Mouse (Mus musculus) MN1 (cell line): ENCODE data around the gene Obp2a.
"Not testable (repeated sequence)": the region's sequence is repeated elsewhere in the genome, so short reads cannot be mapped to it uniquely, and the experiment has no call there.

Source experiments
- DNase-seq: peaks from one replicate; pipeline ENCODE4 v3.0.0-alpha.2; 2016; ENCODE audit warnings: low spot score

Gene Obp2a

DNA sequence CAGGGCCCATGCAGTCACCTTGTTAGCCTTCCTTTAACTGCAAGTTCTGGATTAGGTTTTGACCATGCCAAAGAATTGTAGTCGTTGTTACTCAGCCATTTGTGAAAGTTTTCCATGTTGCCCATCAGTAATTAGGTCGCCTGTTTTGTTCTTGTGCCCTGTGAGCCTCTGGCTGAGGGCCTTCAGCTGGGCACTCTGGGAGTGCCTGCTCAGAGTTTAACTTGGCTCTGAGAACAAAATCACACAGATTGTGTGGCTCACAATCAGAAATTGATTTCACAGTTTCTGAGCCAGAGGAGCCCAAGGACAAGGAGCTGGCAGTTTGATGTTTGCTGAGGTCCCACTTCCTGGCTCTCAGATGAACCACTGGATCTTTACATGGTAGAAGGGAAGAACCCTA, 9.9 kb downstream of the Obp2a start:
- not testable (repeated sequence) for DNase-seq

DNA sequence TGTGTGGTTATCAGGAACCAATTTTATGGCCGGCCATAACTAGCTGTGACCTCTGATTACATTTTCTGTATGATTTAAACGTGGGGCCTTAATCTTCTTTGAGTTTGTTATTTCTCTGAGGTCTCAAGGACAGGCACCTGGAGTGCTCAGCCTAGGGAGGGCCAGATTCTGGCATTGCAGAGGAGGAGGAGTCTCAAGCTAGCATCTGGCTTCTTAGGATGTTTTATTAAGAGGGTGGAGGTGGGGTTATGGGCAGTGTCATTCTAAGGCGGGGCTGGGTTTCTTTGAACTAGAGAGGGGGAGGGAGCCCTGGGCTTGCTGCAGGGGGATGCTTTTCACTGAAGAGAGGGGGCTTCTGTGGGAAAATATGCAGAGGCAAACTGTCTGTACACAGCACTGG, 11.8 kb downstream of the Obp2a start:
- not testable (repeated sequence) for DNase-seq

DNA sequence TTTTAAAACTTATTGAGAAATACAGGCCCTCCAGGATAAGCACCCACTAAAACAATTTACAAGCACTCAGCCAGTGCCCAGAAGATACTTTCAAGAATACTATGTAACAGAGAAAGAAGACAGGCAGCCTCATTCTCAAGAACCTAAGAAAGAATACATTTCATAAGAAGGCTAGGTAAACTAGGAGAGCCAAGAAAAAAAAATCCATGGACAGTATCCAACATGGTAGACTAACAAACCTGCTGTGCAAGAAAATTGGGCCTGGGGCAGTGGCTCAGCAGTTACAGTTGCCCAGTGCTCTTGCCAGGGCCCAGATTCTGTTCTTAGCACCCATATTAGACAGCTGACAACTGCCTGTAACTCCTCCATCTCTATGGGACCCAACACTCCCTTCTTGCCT, 17.4 kb downstream of the Obp2a start:
- no peak for DNase-seq

DNA sequence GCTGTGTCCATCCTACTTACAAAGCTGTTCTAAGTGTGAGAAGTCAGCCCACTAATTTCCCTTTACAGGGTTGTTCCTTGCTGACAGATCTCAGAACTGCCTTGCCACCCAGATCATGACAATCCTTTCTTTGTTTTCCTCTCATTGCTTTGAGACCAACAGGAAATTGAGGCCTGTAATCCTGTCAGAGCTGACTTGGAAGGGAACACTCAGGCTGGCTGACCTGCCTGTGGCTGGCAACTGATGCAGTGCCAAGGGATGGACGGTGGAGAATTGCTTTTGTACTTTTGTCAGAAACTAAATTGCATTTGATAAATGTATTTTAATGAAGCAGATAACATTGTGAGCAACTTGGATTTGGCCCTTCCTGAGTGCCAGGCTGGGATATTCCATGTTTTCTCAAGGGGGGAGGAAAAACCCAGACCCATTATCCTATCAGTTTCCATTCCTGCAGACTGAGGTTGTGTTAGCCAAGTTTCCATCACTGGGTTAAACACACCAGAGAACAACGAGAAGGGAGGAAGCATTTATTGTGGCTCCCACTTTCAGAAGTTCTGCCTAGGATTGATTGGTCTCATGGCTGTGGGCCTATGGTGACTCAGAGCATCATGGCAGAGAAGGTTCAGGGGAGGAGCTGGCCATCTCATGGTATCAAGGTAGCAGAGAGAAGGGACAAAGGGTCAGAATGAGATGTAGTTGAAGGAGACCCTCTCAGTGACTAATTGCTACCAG, 33.5 kb downstream of the Obp2a start:
- DNase-seq, result no peak

DNA sequence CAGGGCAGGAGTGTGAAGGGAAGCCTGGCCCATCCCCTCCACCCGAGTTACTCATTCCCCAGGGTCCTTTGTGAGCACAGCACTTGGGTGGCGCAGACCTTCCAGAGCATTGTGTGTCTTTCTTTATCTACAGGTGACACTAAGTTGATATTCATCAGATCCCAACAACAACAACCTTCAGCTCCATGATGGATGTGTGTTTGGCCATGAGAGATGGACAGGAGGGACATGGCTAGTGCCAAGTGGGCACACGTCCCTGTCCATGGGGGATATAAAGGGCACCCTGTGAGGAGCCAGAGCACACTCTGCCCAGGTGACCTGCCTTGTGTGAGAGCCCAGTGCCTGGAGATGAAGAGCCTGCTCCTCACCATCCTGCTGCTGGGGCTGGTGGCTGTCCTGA, 36.9 kb downstream of the Obp2a start, which contains the start of gene Obp2b:
Gene Obp2b, plus strand, starts transcription at position 301 of the 400 bp plus-strand sequence.
- not testable (repeated sequence) for DNase-seq

DNA sequence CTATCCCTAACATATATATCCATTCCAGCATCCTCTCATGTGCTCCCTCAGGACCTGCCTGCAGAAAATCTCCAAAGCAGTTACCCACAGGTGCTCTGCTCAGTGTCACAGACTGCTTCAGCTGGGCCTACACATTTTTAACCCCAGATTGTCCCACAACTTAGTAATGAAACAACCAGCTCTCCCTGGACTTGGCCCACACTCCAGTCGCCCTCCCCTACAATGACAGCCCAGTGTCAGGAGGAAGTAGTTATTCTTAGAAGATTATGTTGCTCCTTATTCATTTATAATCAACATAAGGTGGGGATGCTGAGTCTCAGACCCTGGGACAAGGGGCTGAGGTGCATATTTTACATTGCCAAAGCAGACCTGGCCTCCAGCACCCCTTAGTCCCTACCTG, 41.8 kb downstream of the Obp2a start:
- peak; percentile 17 for DNase-seq
